Mouse (Mus musculus): ENCODE measurements around the gene Calb2. TPM values are rescaled to one million over a fixed set of nuclear protein-coding genes. Genes with fewer than 3 reads are reported as not detected.

The Calb2 gene
- not detected in 2 replicates for polyA plus RNA-seq (2012; rRNA removed)

DNA sequence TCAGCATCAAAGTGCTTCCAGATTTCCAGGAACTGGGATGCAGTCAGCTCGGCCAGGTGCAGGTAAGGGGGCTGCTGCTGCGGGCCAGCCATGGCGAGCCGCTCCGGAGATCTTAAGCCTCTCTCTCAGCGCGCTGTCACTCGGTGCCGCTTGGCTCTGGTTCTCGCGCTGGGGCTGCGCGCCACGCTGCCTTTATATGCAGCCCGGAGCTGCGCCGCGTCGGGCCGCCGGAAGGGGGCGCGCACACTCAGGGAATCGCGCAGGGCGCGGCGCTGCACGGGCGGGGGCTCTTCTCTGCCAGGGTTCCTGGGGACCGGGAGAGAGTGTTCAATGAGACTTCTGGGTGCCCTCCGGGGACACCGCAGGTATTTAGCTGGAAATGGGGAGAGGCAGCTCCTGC, at the start of gene Calb2:
TSS of gene Calb2 (minus strand) at position 165 of the 400 bp plus-strand sequence.

DNA sequence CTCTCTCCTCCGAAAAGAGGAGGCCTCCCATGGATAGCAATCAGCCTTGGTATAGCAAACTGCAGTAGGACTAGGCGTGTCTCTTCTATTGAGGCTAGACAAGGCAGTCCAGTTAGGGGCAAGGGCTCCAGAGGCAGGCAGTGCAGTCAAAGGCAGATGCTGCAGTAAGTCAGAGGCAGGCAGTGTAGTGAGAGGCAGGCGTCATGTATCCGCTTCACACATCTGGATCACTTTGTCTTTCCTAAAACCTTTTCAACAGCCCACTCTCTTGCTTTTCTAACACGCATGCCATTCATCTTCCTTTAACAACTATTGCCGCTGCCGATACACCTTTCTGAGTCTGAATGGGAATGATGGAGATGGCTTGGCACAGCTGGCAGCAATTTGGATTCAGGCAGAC, 47.4 kb upstream of the Calb2 start, which contains the start of gene Cmtr2:
TSS of gene Cmtr2 (plus strand) at position 301 of the 400 bp plus-strand sequence.

DNA sequence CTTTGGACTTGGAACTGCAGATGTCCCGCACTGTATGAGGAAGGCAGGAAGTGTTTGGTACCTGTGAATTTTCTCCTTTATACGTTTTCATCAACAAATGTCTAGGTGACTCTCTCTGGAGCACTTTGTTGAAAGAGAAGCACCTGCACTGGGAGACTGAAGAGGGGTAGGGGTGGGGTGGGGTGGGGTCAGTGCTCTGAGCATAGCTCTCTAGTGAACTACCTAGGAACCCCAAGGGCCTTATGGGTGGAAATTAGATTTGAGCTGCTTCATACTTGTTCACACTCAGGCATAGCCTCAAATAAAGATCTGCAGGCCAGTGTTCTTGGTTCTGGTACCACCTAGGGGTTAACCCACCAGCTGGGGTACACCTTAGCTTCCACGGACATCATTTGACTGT, 65.4 kb downstream of the Calb2 start, which contains the start of gene Gm17720:
TSS of gene Gm17720 (minus strand) at position 101 of the 400 bp plus-strand sequence.

GRCm38 (mm10) chr8:110100907-110101306, 67.1 kb downstream of the Calb2 start, which contains the start of gene Gm21964:
Gm21964 (plus strand) TSS chr8:110101207.

Other genes starting within 250 kb of the Calb2 start
- gene Marveld3, start 206.0 kb downstream of the Calb2 start, polyA plus RNA-seq (2012; rRNA removed): 0.01 and 0.05 TPM in 2 replicates
- 0.25 and 0.27 TPM in 2 replicates for gene Tat, start 177.8 kb downstream of the Calb2 start, polyA plus RNA-seq (2012; rRNA removed)
- 0.01 TPM in 1 of 2 replicates, not detected in the other for gene Chst4, start 128.5 kb downstream of the Calb2 start, polyA plus RNA-seq (2012; rRNA removed)
- gene Zfp612, start 88.5 kb downstream of the Calb2 start, polyA plus RNA-seq (2012; rRNA removed): 0.40 and 0.43 TPM in 2 replicates
- not detected in 2 replicates for gene Gm21964, start 67.0 kb downstream of the Calb2 start, polyA plus RNA-seq (2012; rRNA removed)
- gene Gm17720, start 65.5 kb downstream of the Calb2 start, polyA plus RNA-seq (2012; rRNA removed): not detected in 2 replicates
- 2.1 and 2.5 TPM in 2 replicates for gene Cmtr2, start 47.5 kb upstream of the Calb2 start, polyA plus RNA-seq (2012; rRNA removed)
- gene Hydin, start 98.8 kb upstream of the Calb2 start, polyA plus RNA-seq (2012; rRNA removed): 0.07 and 0.09 TPM in 2 replicates

Measured in liver, embryonic 14 days (tissue).